Mouse (Mus musculus): Measurements from ENCODE around the gene Derl3. TPM values are rescaled to one million over a fixed set of nuclear protein-coding genes. Genes with fewer than 3 reads are reported as not detected.
"Not testable (repeated sequence)": the region's sequence is repeated elsewhere in the genome, so short reads cannot be mapped to it uniquely, and the experiment has no call there.

The Derl3 gene
- total and polyA plus RNA-seq, 3 experiments = 13.1 to 36.6 (median 36.2) TPM

DNA sequence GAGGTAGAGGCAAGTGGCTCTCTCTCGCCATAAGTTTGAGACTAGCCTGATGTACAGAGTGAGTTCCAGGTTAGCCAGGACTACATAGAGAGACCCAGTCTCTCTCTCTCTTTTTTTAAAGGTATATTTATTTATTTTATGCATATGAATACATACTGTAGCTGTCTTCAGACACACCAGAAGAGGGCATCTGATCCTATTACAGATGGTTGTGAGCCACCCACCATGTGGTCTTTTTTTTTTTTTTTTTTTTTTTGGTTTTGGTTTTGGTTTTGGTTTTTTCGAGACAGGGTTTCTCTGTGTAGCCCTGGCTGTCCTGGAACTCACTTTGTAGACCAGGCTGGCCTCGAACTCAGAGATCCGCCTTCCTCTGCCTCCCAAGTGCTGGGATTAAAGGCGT, 5.7 kb upstream of the Derl3 start:
- DNase-seq (ENCODE audit: extremely low read depth); H3K36me3 ChIP-seq (replicated peaks in 1 of 2; ENCODE audit: control insufficient read depth in 1 of 2, insufficient read depth in 1 of 2, low read length in 1 of 2); H3K27ac ChIP-seq (ENCODE audit: insufficient read depth, low read depth); H3K4me2 ChIP-seq (ENCODE audit: insufficient read depth, low read depth, poor library complexity, severe bottlenecking); H3K27me3 ChIP-seq (replicated peaks); H3K9me3 ChIP-seq (replicated peaks; ENCODE audit: low read length); H3K4me3 ChIP-seq (replicated peaks in 1 of 3; ENCODE audit: low read depth in 2 of 3, low read length in 2 of 3, poor library complexity in 1 of 3); H3K79me2 ChIP-seq (replicated peaks; ENCODE audit: control insufficient read depth, extremely low read depth, insufficient read depth, poor library complexity, severe bottlenecking); dilution Hi-C loops (cut with MboI; ENCODE audit: extremely low pct_ligation_motif_present, extremely low pct_unique_long_range_greater_than_20kb, low sequenced_read_pairs): not testable (repeated sequence)
- TF ChIP-seq CTCF (conservative IDR thresholded peaks at IDR 0.05 in 1 of 2, IDR thresholded peaks at IDR 0.05 in 1 of 2; ENCODE audit: low read depth in 2 of 2, low read length in 2 of 2) = peak in 1 of 2 experiments; percentile 25; a peak in 2 of 4 replicates
- 0 out of 2 replicates have a peak, but pooled peaks have one; percentile 23 for TF ChIP-seq IRF4 (IDR thresholded peaks at IDR 0.05; ENCODE audit: low read depth, low read length)
- peak; percentile 35; the same call in 1 of the 2 replicates for TF ChIP-seq ETS1 (conservative IDR thresholded peaks at IDR 0.05; ENCODE audit: low read depth, low read length)
- peak; percentile 91 for TF ChIP-seq ZNF384 (IDR thresholded peaks at IDR 0.05; ENCODE audit: low read depth, low read length)
- peak; percentile 52; the same call in 1 of the 2 replicates for TF ChIP-seq MYC (IDR thresholded peaks at IDR 0.05; ENCODE audit: low read depth, low read length)
- in situ Hi-C loops (cut with MboI; ENCODE audit: low pct_ligation_motif_present, low pct_unique_long_range_greater_than_20kb, low sequenced_read_pairs) = loop anchor here (10.0 kb wide), 2 partner anchors 67 to 317 kb away; partner anchors contain the start of gene Gm5134
- Histone ChIP-seq H3K9ac (ENCODE audit: insufficient read depth, low read depth) (0 out of 2 replicates have a peak overlapping the region, but pooled peaks have one; percentile 21), H3K4me1 (ENCODE audit: control insufficient read depth in 1 of 2, insufficient read depth in 2 of 2) (peaks cover 4 to 37% of the 10 kb centered on the region in 2 experiments; a peak in 2 of 4 replicates)

DNA sequence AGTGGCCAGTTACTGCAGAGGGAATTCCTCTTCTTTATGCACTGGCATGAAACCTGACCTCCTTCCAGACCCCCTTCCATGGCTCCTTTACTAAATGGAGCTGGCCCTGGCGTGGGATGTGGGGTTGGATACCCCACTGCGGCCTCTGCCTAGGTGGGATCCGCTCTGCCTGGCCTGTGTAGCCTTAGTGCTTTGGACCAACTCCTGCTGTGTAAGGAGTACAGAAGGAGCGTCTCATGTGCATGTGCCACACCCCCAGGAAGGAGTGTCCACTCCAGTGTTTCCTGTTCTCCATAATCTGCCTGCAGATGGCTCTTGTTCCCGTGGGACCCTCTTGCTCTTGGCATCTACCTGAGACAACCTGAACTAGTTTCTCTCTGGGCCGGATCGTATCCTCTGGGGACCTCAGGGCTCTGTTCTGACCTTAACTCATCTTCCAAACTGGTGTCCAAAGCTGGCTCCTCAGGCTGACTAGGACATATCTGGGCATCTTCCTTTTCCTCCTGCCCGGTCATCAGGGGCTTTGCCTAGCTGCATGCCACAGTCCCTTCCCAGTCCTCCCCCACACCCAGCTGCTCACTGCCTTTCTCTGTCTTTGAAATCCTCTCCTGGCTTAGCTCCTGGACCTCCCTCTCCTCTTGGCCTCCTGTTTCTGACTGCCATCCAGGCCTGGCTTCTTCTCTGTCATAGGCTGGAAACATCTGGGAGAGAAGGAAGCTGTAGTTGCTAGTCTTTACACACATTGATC, 3.6 kb upstream of the Derl3 start:
- no peaks in the 10 kb centered on the region for H3K9me3 ChIP-seq (replicated peaks; ENCODE audit: low read length)
- H3K9ac ChIP-seq (ENCODE audit: insufficient read depth, low read depth) = no peak overlapping the region
- peaks cover 15 to 49% of the 10 kb centered on the region in 2 experiments; a peak in 3 of 4 replicates for H3K4me1 ChIP-seq (ENCODE audit: control insufficient read depth in 1 of 2, insufficient read depth in 2 of 2)
- in situ Hi-C loops (cut with MboI; ENCODE audit: low pct_ligation_motif_present, low pct_unique_long_range_greater_than_20kb, low sequenced_read_pairs) = loop anchor here (10.0 kb wide), 2 partner anchors 65 to 315 kb away; partner anchors contain the start of gene Gm5134
- H3K79me2 ChIP-seq (replicated peaks; ENCODE audit: control insufficient read depth, extremely low read depth, insufficient read depth, poor library complexity, severe bottlenecking) = no peaks in the 10 kb centered on the region
- H3K36me3 ChIP-seq (replicated peaks in 1 of 2; ENCODE audit: control insufficient read depth in 1 of 2, insufficient read depth in 1 of 2, low read length in 1 of 2) = peaks cover 0 to 9% of the 10 kb centered on the region in 2 experiments
- no peaks in the 10 kb centered on the region for H3K27me3 ChIP-seq (replicated peaks)
- dilution Hi-C loops (cut with MboI; ENCODE audit: extremely low pct_ligation_motif_present, extremely low pct_unique_long_range_greater_than_20kb, low sequenced_read_pairs) = no loop called here
- H3K4me3 ChIP-seq (replicated peaks in 1 of 3; ENCODE audit: low read depth in 2 of 3, low read length in 2 of 3, poor library complexity in 1 of 3) = no peak overlapping the region
- TF ChIP-seq MEF2A (IDR thresholded peaks at IDR 0.05; ENCODE audit: borderline replicate concordance, low read depth, low read length) (no peak), UBTF (IDR thresholded peaks at IDR 0.05; ENCODE audit: low read depth, low read length) (no peak), USF2 (conservative IDR thresholded peaks at IDR 0.05; ENCODE audit: low read depth, low read length) (no peak), ELF1 (IDR thresholded peaks at IDR 0.05; ENCODE audit: low read depth, low read length) (no peak), SMC3 (IDR thresholded peaks at IDR 0.05; ENCODE audit: low read depth, low read length) (no peak), E2F4 (IDR thresholded peaks at IDR 0.05; ENCODE audit: insufficient replicate concordance, low read depth, low read length) (no peak), HCFC1 (IDR thresholded peaks at IDR 0.05; ENCODE audit: low read depth, low read length) (no peak), TCF12 (IDR thresholded peaks at IDR 0.05; ENCODE audit: low read depth, low read length) (no peak), RAD21 (IDR thresholded peaks at IDR 0.05; ENCODE audit: low read depth, low read length) (no peak), ZNF384 (IDR thresholded peaks at IDR 0.05; ENCODE audit: low read depth, low read length) (no peak), CHD1 (IDR thresholded peaks at IDR 0.05; ENCODE audit: low read depth, low read length) (no peak), BHLHE40 (IDR thresholded peaks at IDR 0.05; ENCODE audit: low read depth, low read length) (no peak), MAFK (IDR thresholded peaks at IDR 0.05; ENCODE audit: insufficient replicate concordance, low read length) (no peak), JUN (IDR thresholded peaks at IDR 0.05; ENCODE audit: insufficient read depth, low read depth, low read length) (no peak), JUND (conservative IDR thresholded peaks at IDR 0.05; ENCODE audit: low read depth, low read length) (no peak), RCOR1 (conservative IDR thresholded peaks at IDR 0.05; ENCODE audit: low read depth, low read length) (no peak), CHD2 (IDR thresholded peaks at IDR 0.05; ENCODE audit: low read length) (no peak), MXI1 (IDR thresholded peaks at IDR 0.05; ENCODE audit: low read depth, low read length) (no peak), USF1 (IDR thresholded peaks at IDR 0.05; ENCODE audit: low read depth, low read length) (no peak), NRF1 (IDR thresholded peaks at IDR 0.05; ENCODE audit: low read depth, low read length) (no peak)
- DNase-seq (ENCODE audit: extremely low read depth) = no peak
- H3K27ac ChIP-seq (ENCODE audit: insufficient read depth, low read depth) = no peak overlapping the region
- no peak overlapping the region for H3K4me2 ChIP-seq (ENCODE audit: insufficient read depth, low read depth, poor library complexity, severe bottlenecking)

All from CH12.LX (cell line).